Mouse (Mus musculus) C2C12 (cell line): ENCODE measurements at regions not wholly inside any gene's neighbourhood (a gene's known extent, or its start where the extent isn't known, plus 50 kb on each side); places are given as distances from the start of the nearest gene placed in this dataset.

Experiments used
- CTCF ChIP-seq: IDR thresholded peaks from one replicate; pipeline ENCODE4 v1.5.1; 2011; ENCODE audit not compliant: control insufficient read depth, insufficient read depth, insufficient read length
- MAX ChIP-seq: IDR thresholded peaks from one replicate; pipeline ENCODE4 v1.6.1; 2011; ENCODE audit warnings: mild to moderate bottlenecking, control low read depth
- USF1 ChIP-seq: IDR thresholded peaks from one replicate; pipeline ENCODE4 v1.6.1; 2011; ENCODE audit warnings: low read depth, mild to moderate bottlenecking, control low read depth, moderate library complexity

DNA sequence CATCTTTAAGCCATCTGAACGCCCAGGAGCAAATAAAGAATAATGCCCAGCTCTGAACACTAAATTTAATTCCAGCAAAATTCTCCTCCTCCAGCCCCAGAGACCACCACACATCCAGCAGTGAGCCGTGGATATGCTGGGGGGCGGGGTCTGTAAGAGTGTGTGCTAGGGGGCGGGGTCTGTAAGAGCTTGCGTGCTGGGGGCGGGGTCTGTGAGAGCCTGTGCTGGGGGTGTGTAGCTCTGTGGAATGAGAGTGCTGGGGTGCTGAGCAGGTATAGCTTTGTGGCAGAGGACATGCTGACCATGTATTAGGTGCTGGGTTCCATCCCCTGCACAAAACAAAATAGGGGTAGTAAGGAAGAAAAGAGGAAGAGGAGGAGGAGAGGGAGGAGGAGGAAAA lies 91.1 kb upstream of the Slc45a1 start:
- TF ChIP-seq CTCF (no peak), USF1 (no peak), MAX (no peak)
